Mouse (Mus musculus) ES-E14 (cell line): Measurements from ENCODE around the gene Rab2b. TPM values are rescaled to one million over a fixed set of nuclear protein-coding genes. Genes with fewer than 3 reads are reported as not detected.

ENCODE experiments used
- DNase-seq: peaks from one replicate; pipeline ENCODE4 v3.0.0-alpha.2; 2013; ENCODE audit warnings: low read depth, low spot score
- H3K27ac ChIP-seq: 2 replicates; pipeline ENCODE4 v1.5.1; 2012; ENCODE audit warnings: low read depth, mild to moderate bottlenecking, low read length, moderate library complexity, mixed read lengths; ENCODE audit not compliant: poor library complexity, insufficient read depth, severe bottlenecking
- H3K36me3 ChIP-seq: 2 replicates; pipeline ENCODE4 v1.6.1; 2012; ENCODE audit warnings: mild to moderate bottlenecking, low read length, moderate library complexity, mixed read lengths; ENCODE audit not compliant: control insufficient read depth, poor library complexity, insufficient read depth, severe bottlenecking
- H3K4me1 ChIP-seq, 2 experiments: fragments of 150-350 bp in 1 of 2; sonication (generic) in 1 of 2; 2 replicates each; pipeline ENCODE4 v1.6.1; 2012; ENCODE audit warnings: low read length in 2 of 2, mild to moderate bottlenecking in 1 of 2, mixed read lengths in 1 of 2; ENCODE audit not compliant: control insufficient read depth in 2 of 2, insufficient read depth in 2 of 2, poor library complexity in 1 of 2
- H3K4me3 ChIP-seq, 2 experiments: fragments of 150-350 bp in 1 of 2; sonication (generic) in 1 of 2; 2 replicates each; pipeline ENCODE4 v1.5.1; 2012; ENCODE audit warnings: low read length in 2 of 2, low read depth in 1 of 2, mild to moderate bottlenecking in 1 of 2, mixed read lengths in 1 of 2; ENCODE audit not compliant: insufficient read depth in 1 of 2, poor library complexity in 1 of 2, severe bottlenecking in 1 of 2
- H3K9ac ChIP-seq: 2 replicates; pipeline ENCODE4 v1.6.1; 2012; ENCODE audit warnings: low read depth, mild to moderate bottlenecking, low read length, mixed read lengths; ENCODE audit not compliant: poor library complexity, insufficient read depth, severe bottlenecking
- H3K9me3 ChIP-seq: fragments of 150-350 bp; sonication (generic); 2 replicates; pipeline ENCODE4 v1.6.1; 2012; ENCODE audit warnings: low read depth, mild to moderate bottlenecking, low read length; ENCODE audit not compliant: control insufficient read depth, insufficient read depth
- CHD2 ChIP-seq: IDR thresholded peaks from 2 replicates; pipeline ENCODE4 v1.6.1; 2014; ENCODE audit warnings: mild to moderate bottlenecking, low read depth, low read length, inconsistent platforms
- HCFC1 ChIP-seq: IDR thresholded peaks from 2 replicates; pipeline ENCODE4 v1.6.1; 2012; ENCODE audit warnings: low read length, inconsistent platforms, borderline replicate concordance; ENCODE audit not compliant: insufficient read depth
- MAFK ChIP-seq: IDR thresholded peaks from 2 replicates; pipeline ENCODE4 v1.6.1; 2014; ENCODE audit warnings: mild to moderate bottlenecking, low read depth, low read length, inconsistent platforms; ENCODE audit not compliant: insufficient read depth
- ZC3H11A ChIP-seq: IDR thresholded peaks from 2 replicates; pipeline ENCODE4 v1.6.1; 2012; ENCODE audit warnings: low read depth, mild to moderate bottlenecking, inconsistent platforms, low read length, borderline replicate concordance
- ZNF384 ChIP-seq: IDR thresholded peaks from 2 replicates; pipeline ENCODE4 v1.6.1; 2012; ENCODE audit warnings: low read depth, low read length, inconsistent platforms
- in situ Hi-C, 2 experiments: fragments of 600-800 bp; cut with MboI; formaldehyde crosslinking; loops; one replicate each; pipeline ENCODE4 v1.15.1; 2025; ENCODE audit warnings: low sequenced_read_pairs in 2 of 2, inconsistent platforms in 1 of 2; ENCODE audit not compliant: unreplicated experiment in 2 of 2
- total RNA-seq: library from RNA; depleted of rRNA; stranded (reverse); fragments of 300-350 nt; gene quantifications from 2 replicates; pipeline ENCODE4 v1.2.3, GENCODE M21; 2012

Rab2b gene
- total RNA-seq, 1 experiment, result 2.6 TPM

- H3K4me3 ChIP-seq, result peak overlapping the region; percentile 95 to 96
- peaks cover 3 to 5% of the 10 kb centered on the region in 2 experiments; a peak in 1 of 4 replicates for H3K4me1 ChIP-seq
- H3K9me3 ChIP-seq, result no peaks in the 10 kb centered on the region
- no peak for DNase-seq
- H3K27ac ChIP-seq, result peak overlapping the region; percentile 88; the same call in 1 of the 2 replicates
- TF ChIP-seq CHD2 (no peak), HCFC1 (no peak), ZC3H11A (no peak), ZNF384 (no peak), MAFK (no peak)
- H3K9ac ChIP-seq, result peak overlapping the region; percentile 95; the same call in 1 of the 2 replicates
- in situ Hi-C loops, result no loop called here
- H3K36me3 ChIP-seq, result no peaks in the 10 kb centered on the region
Observed at GRCm38 (mm10) chr14:52256311-52257175, 22.8 kb downstream of the Rab2b start.

- Histone ChIP-seq H3K4me1 (peaks cover 0 to 2% of the 10 kb centered on the region in 2 experiments; a peak in 1 of 4 replicates), H3K9me3 (no peaks in the 10 kb centered on the region), H3K4me3 (no peak overlapping the region), H3K27ac (no peak overlapping the region), H3K36me3 (no peaks in the 10 kb centered on the region), H3K9ac (no peak overlapping the region)
- in situ Hi-C loops, result no loop called here
- DNase-seq, result no peak
- TF ChIP-seq HCFC1 (no peak), ZNF384 (no peak), MAFK (no peak), ZC3H11A (no peak)
Observed at GRCm38 (mm10) chr14:52246129-52246528, 33.2 kb downstream of the Rab2b start.

GRCm38 (mm10) chr14:52244690-52245042, 34.7 kb downstream of the Rab2b start:
- no peak for TF ChIP-seq ZC3H11A
- Histone ChIP-seq H3K36me3 (no peaks in the 10 kb centered on the region), H3K4me1 (peaks cover 0 to 2% of the 10 kb centered on the region in 2 experiments; a peak in 1 of 4 replicates), H3K9me3 (no peaks in the 10 kb centered on the region), H3K27ac (peak overlapping the region; percentile 67; the same call in 1 of the 2 replicates), H3K4me3 (peak overlapping the region; percentile 72 to 90), H3K9ac (peak overlapping the region; percentile 80)
- DNase-seq, result no peak
- in situ Hi-C loops, result no loop called here

GRCm38 (mm10) chr14:52244041-52244689, 35.2 kb downstream of the Rab2b start:
- peak; percentile 65; the same call in 1 of the 2 replicates for TF ChIP-seq HCFC1
- TF ChIP-seq ZNF384, result no peak
- TF ChIP-seq CHD2, result peak; percentile 95
- TF ChIP-seq ZC3H11A, result no peak
- in situ Hi-C loops, result no loop called here
- H3K4me3 ChIP-seq, result peak overlapping the region; percentile 90 to 96

More at GRCm38 (mm10) chr14:52244041-52244689, 35.2 kb downstream of the Rab2b start:
- peak overlapping the region; percentile 85 for H3K9ac ChIP-seq
- H3K36me3 ChIP-seq, result no peaks in the 10 kb centered on the region
- peak; percentile 99 for DNase-seq
- H3K4me1 ChIP-seq, result peaks cover 0 to 2% of the 10 kb centered on the region in 2 experiments; a peak in 1 of 4 replicates
- no peaks in the 10 kb centered on the region for H3K9me3 ChIP-seq
- H3K27ac ChIP-seq, result peak overlapping the region; percentile 67
